15 mouse cellular contexts compared by ENCODE assay signal in the genomic region with DNA sequence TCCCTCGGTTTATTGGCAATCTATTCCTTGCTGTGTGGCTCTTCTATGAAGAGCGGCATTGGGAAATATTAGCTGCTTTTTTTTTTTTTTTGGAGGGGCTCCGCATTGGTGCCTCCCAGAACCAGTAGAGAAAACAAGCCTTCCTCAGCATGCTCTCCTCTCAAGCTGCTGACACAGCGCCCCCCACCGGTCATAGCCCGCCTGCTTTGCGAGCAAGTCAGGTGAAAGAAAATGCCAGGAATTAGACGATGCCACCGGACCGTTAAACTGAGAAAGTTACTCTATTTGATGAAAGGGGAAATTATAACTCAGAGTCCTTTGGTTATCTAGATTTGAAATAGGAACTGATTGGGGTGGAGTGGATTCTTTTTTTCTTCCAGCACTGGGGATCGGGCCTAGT. TPM values are rescaled to one million over a fixed set of nuclear protein-coding genes. Genes with fewer than 3 reads are reported as not detected.
DNase-seq lines count a peak whose midpoint lies in the region; ATAC-seq and TF ChIP-seq lines count a peak whose summit lies in the region.
"Had no signal": no experiment of that assay in that cellular context is flagged by ENCODE, and none has a peak within 500 bp of the region (broad histone marks: within the 10 kb centered on the region; RNA-seq: fewer than 3 reads in every experiment).

No protein-coding gene starts in this region.

- H3K9ac ChIP-seq in midbrain, postnatal 0 days (replicated peaks; ENCODE audit: low read length, poor library complexity, severe bottlenecking), result no peak overlapping the region
- H3K9ac ChIP-seq in midbrain, embryonic 16.5 days (ENCODE audit: low read depth, low read length), result no peak overlapping the region
- H3K9ac ChIP-seq: embryonic facial prominence, embryonic 15.5 days had no signal

- H3K27ac ChIP-seq in gastrocnemius, adult 2 months, result no peak overlapping the region
- H3K27ac ChIP-seq in midbrain, postnatal 0 days (ENCODE audit: low read depth, low read length), result no peak overlapping the region
- no peak overlapping the region for H3K27ac ChIP-seq in midbrain, embryonic 16.5 days (ENCODE audit: low read length)
- no peak overlapping the region for H3K27ac ChIP-seq in testis, adult 2 months (ENCODE audit: control insufficient read depth, insufficient read depth, low read depth, low read length)
- H3K27ac ChIP-seq: embryonic facial prominence, embryonic 15.5 days had no signal

- ATAC-seq in midbrain, postnatal 0 days (ENCODE audit: low FRiP score), result no peak
- no peak for ATAC-seq in midbrain, embryonic 16.5 days
- peak; percentile 67 for ATAC-seq in frontal cortex, adult (ENCODE audit: low TSS enrichment)
- ATAC-seq: intestine, embryonic 16.5 days had no signal

- no peak for DNase-seq in gastrocnemius, adult 2 months
- DNase-seq in gastrocnemius, postnatal 4 days (ENCODE audit: low spot score in 2 of 2), result no peak
- DNase-seq in midbrain, postnatal 0 days (ENCODE audit: low spot score), result no peak
- DNase-seq in urinary bladder, postnatal 36 days (ENCODE audit: low spot score in 2 of 2), result no peak
- no peak for DNase-seq in heart, postnatal 25 days (ENCODE audit: low spot score)
- DNase-seq: B cell, adult 2 months; cerebellum, postnatal 36 days; heart, adult 11 months; heart, postnatal 10 days; thymus, postnatal 14 days had no signal

- peak; percentile 7; the same call in 1 of the 2 replicates for TF ChIP-seq CTCF in gastrocnemius, adult 2 months (IDR thresholded peaks at IDR 0.05)
- peak; percentile 52 for TF ChIP-seq CTCF in midbrain, postnatal 0 days (IDR thresholded peaks at IDR 0.05)
- peak; percentile 80; the same call in 1 of the 2 replicates for TF ChIP-seq CTCF in testis, adult 2 months (IDR thresholded peaks at IDR 0.05; ENCODE audit: control insufficient read depth, insufficient read depth, insufficient replicate concordance, low read depth, low read length)

- H3K36me3 ChIP-seq in midbrain, postnatal 0 days (ENCODE audit: insufficient read depth, low read length), result no peaks in the 10 kb centered on the region
- H3K36me3 ChIP-seq in midbrain, embryonic 16.5 days (ENCODE audit: control insufficient read depth, insufficient read depth, low read length), result no peaks in the 10 kb centered on the region
- H3K36me3 ChIP-seq in testis, adult 2 months (ENCODE audit: control insufficient read depth, insufficient read depth, low read length), result no peaks in the 10 kb centered on the region
- H3K36me3 ChIP-seq: embryonic facial prominence, embryonic 15.5 days had no signal

- no peak overlapping the region for H3K4me3 ChIP-seq in gastrocnemius, adult 2 months
- H3K4me3 ChIP-seq in midbrain, postnatal 0 days (ENCODE audit: low read depth, low read length), result no peak overlapping the region
- H3K4me3 ChIP-seq in midbrain, embryonic 16.5 days (ENCODE audit: low read depth, low read length), result no peak overlapping the region
- H3K4me3 ChIP-seq in testis, adult 2 months (ENCODE audit: control insufficient read depth, low read depth, low read length), result no peak overlapping the region; the same call in 1 of the 2 replicates
- H3K4me3 ChIP-seq: embryonic facial prominence, embryonic 15.5 days had no signal

- 79% methylated on average over 11 of the region's 11 CpGs for whole genome bisulfite sequencing in midbrain, postnatal 0 days
- 78% methylated on average over 11 of the region's 11 CpGs for WGBS in midbrain, embryonic 16.5 days

- no peak overlapping the region for H3K4me2 ChIP-seq in midbrain, postnatal 0 days (ENCODE audit: low read depth, low read length, poor library complexity, severe bottlenecking)
- no peak overlapping the region for H3K4me2 ChIP-seq in midbrain, embryonic 16.5 days (ENCODE audit: low read length)
- H3K4me2 ChIP-seq: embryonic facial prominence, embryonic 15.5 days had no signal

- no peaks in the 10 kb centered on the region for H3K9me3 ChIP-seq in midbrain, postnatal 0 days (ENCODE audit: low read length)
- no peaks in the 10 kb centered on the region for H3K9me3 ChIP-seq in midbrain, embryonic 16.5 days (replicated peaks; ENCODE audit: control insufficient read depth, low read length, poor library complexity, severe bottlenecking)
- H3K9me3 ChIP-seq: embryonic facial prominence, embryonic 15.5 days had no signal

- intact Hi-C loops in gastrocnemius, adult 2 months (cut with DNase I), result no loop called here
- intact Hi-C loops in heart, postnatal 25 days (cut with DNase I), result no loop called here

- TF ChIP-seq POLR2A in testis, adult 2 months (IDR thresholded peaks at IDR 0.05; ENCODE audit: control insufficient read depth, low read depth, low read length), result no peak

- no peaks in the 10 kb centered on the region for H3K4me1 ChIP-seq in midbrain, postnatal 0 days (ENCODE audit: insufficient read depth, low read length)
- no peaks in the 10 kb centered on the region for H3K4me1 ChIP-seq in midbrain, embryonic 16.5 days (ENCODE audit: control insufficient read depth, insufficient read depth, low read length)
- H3K4me1 ChIP-seq in testis, adult 2 months (ENCODE audit: control insufficient read depth, insufficient read depth, low read length), result no peaks in the 10 kb centered on the region
- H3K4me1 ChIP-seq: embryonic facial prominence, embryonic 15.5 days had no signal

- no peaks in the 10 kb centered on the region for H3K27me3 ChIP-seq in midbrain, postnatal 0 days (ENCODE audit: insufficient read depth, low read length)
- no peaks in the 10 kb centered on the region for H3K27me3 ChIP-seq in midbrain, embryonic 16.5 days (ENCODE audit: control insufficient read depth, insufficient read depth, low read depth, low read length)
- H3K27me3 ChIP-seq in testis, adult 2 months (ENCODE audit: control insufficient read depth, insufficient read depth, low read length), result no peaks in the 10 kb centered on the region
- H3K27me3 ChIP-seq: embryonic facial prominence, embryonic 15.5 days had no signal

RNA-seq across cellular contexts. Expression of gene B3glct, which starts 14.5 kb away (rescaled TPM):
- 1 to 10 TPM; 3.0 to 4.4 TPM for total RNA-seq in gastrocnemius, adult 2 months (2021)
- 10 to 100 TPM; 10.3 to 11.5 TPM for total RNA-seq in gastrocnemius, postnatal 4 days (2021)
- total RNA-seq in midbrain, postnatal 0 days (2014; rRNA removed), result 25.6 and 32.2 TPM in 2 replicates
- polyA plus RNA-seq in midbrain, postnatal 0 days (2015; fragmentation: Nextera tagmentation; extraction: Ambion mirVana), result 18.1 TPM in 2 replicates
- 17.5 and 18.5 TPM in 2 replicates for polyA plus RNA-seq in midbrain, embryonic 16.5 days (2015; fragmentation: Nextera tagmentation; extraction: Ambion mirVana)
- polyA plus RNA-seq in testis, adult 2 months (2012; rRNA removed), result 0.83 and 1.0 TPM in 2 replicates
- total RNA-seq in heart, postnatal 25 days (2021), result 1 to 10 TPM; 4.6 to 5.7 TPM

RNA-seq across cellular contexts. Expression of gene Hsph1, which starts 56.4 kb away (rescaled TPM):
- total RNA-seq in gastrocnemius, adult 2 months (2021), result 100 to 1,000 TPM in 1 of 2 experiments, 10 to 100 TPM in 1; 76.6 to 103 TPM
- total RNA-seq in gastrocnemius, postnatal 4 days (2021), result 10 to 100 TPM; 34.9 to 38.7 TPM
- total RNA-seq in midbrain, postnatal 0 days (2014; rRNA removed), result 28.5 and 38.1 TPM in 2 replicates
- polyA plus RNA-seq in midbrain, postnatal 0 days (2015; fragmentation: Nextera tagmentation; extraction: Ambion mirVana), result 66.6 and 74.1 TPM in 2 replicates
- 103 and 128 TPM in 2 replicates for polyA plus RNA-seq in midbrain, embryonic 16.5 days (2015; fragmentation: Nextera tagmentation; extraction: Ambion mirVana)
- polyA plus RNA-seq in testis, adult 2 months (2012; rRNA removed), result 19.7 and 22.7 TPM in 2 replicates
- total RNA-seq in heart, postnatal 25 days (2021), result 10 to 100 TPM; 38.2 to 62.1 TPM

Comparison
In these comparisons a context has a peak if more than half of its experiments do, and no peak if none do; other contexts are left out.
1. CTCF ChIP-seq: peak in every context shown above with its lines; median percentile 80 in testis, adult 2 months; 52 in midbrain, postnatal 0 days; 7 in gastrocnemius, adult 2 months.